Mouse (Mus musculus) small intestine, adult 2 months (tissue): Measurements from ENCODE around the gene Cldn15.
A peak's percentile ranks its signal among the peaks of the same experiment; 100 is the strongest.

ENCODE experiments used
- CTCF ChIP-seq: fragments of 200-500 bp; IDR thresholded peaks from 2 replicates; pipeline ENCODE4 v1.5.1; 2012; ENCODE audit warnings: low read depth, mild to moderate bottlenecking, control low read depth, inconsistent platforms, low read length, moderate library complexity, mixed read lengths; ENCODE audit not compliant: insufficient replicate concordance, insufficient read length; ENCODE audit errors: extremely low read depth
- POLR2A ChIP-seq: fragments of 200-500 bp; IDR thresholded peaks from 2 replicates; pipeline ENCODE4 v1.6.1; 2012; ENCODE audit warnings: low read depth, mild to moderate bottlenecking, control low read depth, inconsistent platforms, low read length, moderate library complexity

- TF ChIP-seq CTCF = peak; percentile 82
- TF ChIP-seq POLR2A = peak; percentile 21; the same call in 1 of the 2 replicates
Observed at GRCm38 (mm10) chr5:137025132-137025531, 58.7 kb downstream of the Cldn15 start.
